Mouse (Mus musculus) kidney, embryonic 14.5 days (tissue): ENCODE data around the gene Apoa5. TPM values are rescaled to one million over a fixed set of nuclear protein-coding genes. Genes with fewer than 3 reads are reported as not detected.
"Not testable (repeated sequence)": the region's sequence is repeated elsewhere in the genome, so short reads cannot be mapped to it uniquely, and the experiment has no call there.

ENCODE experiments used
- ATAC-seq: fragments of 200-750 bp; cut with Nextera tagmentation; 2 replicates; pipeline ENCODE4 v1.8.0; 2017; ENCODE audit warnings: moderate number of reproducible peaks, mild to moderate bottlenecking, moderate TSS enrichment, moderate library complexity; ENCODE audit not compliant: low FRiP score, low TSS enrichment
- H3K27ac ChIP-seq: fragments of 300-500 bp; sonication (generic); 2 replicates; pipeline ENCODE4 v1.5.1; 2014; ENCODE audit warnings: low read depth, mild to moderate bottlenecking, low read length, moderate library complexity, mixed read lengths
- H3K27me3 ChIP-seq: fragments of 300-500 bp; sonication (generic); 2 replicates; pipeline ENCODE4 v1.6.1; 2014; ENCODE audit warnings: mild to moderate bottlenecking, low read length; ENCODE audit not compliant: control insufficient read depth, insufficient read depth
- H3K36me3 ChIP-seq: fragments of 300-500 bp; sonication (generic); 2 replicates; pipeline ENCODE4 v1.6.1; 2014; ENCODE audit warnings: low read length, mixed read lengths; ENCODE audit not compliant: control insufficient read depth, insufficient read depth
- H3K4me1 ChIP-seq: fragments of 300-500 bp; sonication (generic); 2 replicates; pipeline ENCODE4 v1.6.1; 2014; ENCODE audit warnings: low read length, mixed read lengths; ENCODE audit not compliant: control insufficient read depth, insufficient read depth
- H3K4me2 ChIP-seq: fragments of 300-500 bp; sonication (generic); replicated peaks from 2 replicates; pipeline ENCODE4 v1.6.1; 2014; ENCODE audit warnings: low read depth, mild to moderate bottlenecking, low read length
- H3K4me3 ChIP-seq: fragments of 300-500 bp; sonication (generic); 2 replicates; pipeline ENCODE4 v1.5.1; 2014; ENCODE audit warnings: mild to moderate bottlenecking, low read length
- H3K9ac ChIP-seq: fragments of 300-500 bp; sonication (generic); 2 replicates; pipeline ENCODE4 v1.6.1; 2014; ENCODE audit warnings: low read depth, mild to moderate bottlenecking, low read length, moderate library complexity
- H3K9me3 ChIP-seq: fragments of 300-500 bp; sonication (generic); 2 replicates; pipeline ENCODE4 v1.6.1; 2016; ENCODE audit warnings: low read length; ENCODE audit not compliant: control insufficient read depth
- WGBS: fragments of 180-500 bp; shearing (Covaris S2); extraction: QIAGEN DNeasy Blood & Tissue Kit; methylation state at CpG from one replicate; pipeline ENCODE4 v1.1.7; 2014; 5-methylcytosine and 5-hydroxymethylcytosine counted together
- polyA plus RNA-seq: library from polyadenylated mRNA; unstranded; fragments of >200 nt; fragmentation: Nextera tagmentation; extraction: Ambion mirVana; gene quantifications from 2 replicates; pipeline ENCODE4 v1.2.1, GENCODE M21; 2014

Gene Apoa5
- polyA plus RNA-seq, 1 experiment from 2014 or later = not detected

DNA sequence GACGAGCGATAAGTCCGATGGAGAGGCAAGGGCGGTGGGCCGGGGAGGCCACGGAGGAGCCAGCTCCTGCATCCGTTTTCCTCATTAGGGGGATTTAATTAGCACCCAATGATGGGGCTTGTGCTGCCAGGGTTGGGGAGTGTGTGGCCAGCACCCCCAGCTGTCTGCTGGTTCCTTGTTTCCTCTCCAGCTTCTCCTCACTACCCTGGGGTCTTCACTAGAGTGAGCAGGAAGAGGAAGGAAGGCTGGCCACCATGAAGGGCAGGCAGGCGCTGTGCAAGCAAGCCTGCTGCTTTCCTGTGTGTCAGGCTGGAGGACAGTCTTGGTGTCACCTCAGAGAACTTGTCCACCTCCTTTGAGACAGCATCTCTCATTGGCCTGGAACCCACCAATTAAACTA is 48.5 kb downstream of the Apoa5 start:
- no peaks in the 10 kb centered on the region for H3K36me3 ChIP-seq
- no peak overlapping the region for H3K27ac ChIP-seq
- H3K27me3 ChIP-seq = no peaks in the 10 kb centered on the region; the same call in 1 of the 2 replicates
- no peak overlapping the region for H3K4me3 ChIP-seq
- no peak for ATAC-seq
- H3K4me1 ChIP-seq = peaks cover 12% of the 10 kb centered on the region; the same call in 1 of the 2 replicates
- no peaks in the 10 kb centered on the region for H3K9me3 ChIP-seq
- WGBS = 72% methylated on average over 8 of the region's 8 CpGs
- no peak overlapping the region for H3K9ac ChIP-seq
- H3K4me2 ChIP-seq = no peak overlapping the region

- Histone ChIP-seq H3K27me3 (no peaks in the 10 kb centered on the region; the same call in 1 of the 2 replicates), H3K9ac (no peak overlapping the region), H3K27ac (no peak overlapping the region), H3K4me2 (no peak overlapping the region), H3K9me3 (no peaks in the 10 kb centered on the region), H3K4me3 (no peak overlapping the region), H3K36me3 (no peaks in the 10 kb centered on the region), H3K4me1 (peaks cover 8% of the 10 kb centered on the region; the same call in 1 of the 2 replicates)
- no peak for ATAC-seq
- WGBS = 90% methylated on average over 3 of the region's 3 CpGs
Observed at GRCm38 (mm10) chr9:46317957-46318356, 49.5 kb downstream of the Apoa5 start.

DNA sequence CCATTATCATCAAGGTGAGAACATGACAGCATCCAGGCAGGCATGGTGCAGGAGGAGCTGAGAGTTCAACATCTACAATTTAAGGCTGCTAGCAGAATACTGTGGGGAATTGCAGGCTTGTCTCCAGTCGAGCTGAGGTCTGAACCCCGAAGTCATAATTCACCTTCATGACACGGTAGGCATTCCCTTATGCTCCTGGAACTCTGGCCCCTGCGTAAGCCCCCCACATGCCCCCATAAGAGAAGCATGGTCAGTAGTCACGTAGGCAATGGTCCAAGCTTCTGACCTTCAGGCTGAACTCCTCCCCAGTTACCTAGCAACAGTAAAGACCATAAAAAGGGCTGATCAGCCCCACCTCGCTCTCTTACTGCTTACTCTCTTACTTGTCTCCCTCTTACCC is 51.5 kb downstream of the Apoa5 start, which contains the start of gene 4931429L15Rik:
Gene 4931429L15Rik, minus strand, starts transcription at position 101 of the 400 bp plus-strand sequence.
- not testable (repeated sequence) for H3K9me3 ChIP-seq, H3K4me3 ChIP-seq, H3K36me3 ChIP-seq, H3K4me1 ChIP-seq, ATAC-seq, H3K27me3 ChIP-seq, H3K27ac ChIP-seq, H3K9ac ChIP-seq, H3K4me2 ChIP-seq
- WGBS = 74% methylated on average over 6 of the region's 6 CpGs

- ATAC-seq = no peak
- H3K4me2 ChIP-seq = no peak overlapping the region
- no peak overlapping the region for H3K9ac ChIP-seq
- no peak overlapping the region for H3K4me3 ChIP-seq
- no peaks in the 10 kb centered on the region for H3K36me3 ChIP-seq
- WGBS = 92% methylated on average over 2 of the region's 2 CpGs
- H3K4me1 ChIP-seq = peaks cover 8% of the 10 kb centered on the region; the same call in 1 of the 2 replicates
- H3K27ac ChIP-seq = no peak overlapping the region
- no peaks in the 10 kb centered on the region for H3K27me3 ChIP-seq
- no peaks in the 10 kb centered on the region for H3K9me3 ChIP-seq
Observed at GRCm38 (mm10) chr9:46320461-46320860, 52.0 kb downstream of the Apoa5 start.

Other genes starting within 250 kb of the Apoa5 start
- 2.6 and 3.1 TPM in 2 replicates for gene Apoa1, start 40.1 kb upstream of the Apoa5 start, polyA plus RNA-seq
- not detected in 2 replicates for gene Apoc3, start 33.0 kb upstream of the Apoa5 start, polyA plus RNA-seq
- gene Apoa4, start 27.9 kb upstream of the Apoa5 start, polyA plus RNA-seq = not detected in 2 replicates
- 55.0 and 64.2 TPM in 2 replicates for gene Zpr1, start 4.4 kb downstream of the Apoa5 start, polyA plus RNA-seq
- gene Bud13, start 14.4 kb downstream of the Apoa5 start, polyA plus RNA-seq = 23.0 and 28.6 TPM in 2 replicates
- 0.23 TPM in 1 of 2 replicates, not detected in the other for gene 4931429L15Rik, start 51.4 kb downstream of the Apoa5 start, polyA plus RNA-seq